Mouse (Mus musculus) MEL (cell line): ENCODE measurements around the gene Serpina3m.

Experiments used
- CHD2 ChIP-seq: IDR thresholded peaks from 2 replicates; pipeline ENCODE4 v1.6.1; 2011; ENCODE audit warnings: low read length, improper control_type of control experiment
- CTCF ChIP-seq, 3 experiments: IDR thresholded peaks in 2 of 3; conservative IDR thresholded peaks in 1 of 3; 2 replicates each; pipeline ENCODE4 v1.5.1; 2011 to 2012; ENCODE audit warnings: low read length in 3 of 3, low read depth in 2 of 3, mild to moderate bottlenecking in 2 of 3, improper control_type of control experiment in 1 of 3, inconsistent platforms in 1 of 3, mixed read lengths in 1 of 3, moderate library complexity in 1 of 3; ENCODE audit not compliant: control insufficient read depth in 1 of 3, insufficient read depth in 1 of 3, poor library complexity in 1 of 3, severe bottlenecking in 1 of 3
- ELF1 ChIP-seq: IDR thresholded peaks from 2 replicates; pipeline ENCODE4 v1.6.1; 2014; ENCODE audit warnings: low read depth, mild to moderate bottlenecking, inconsistent platforms, low read length, improper control_type of control experiment, moderate library complexity
- EP300 ChIP-seq, 2 experiments: IDR thresholded peaks; 2 replicates each; pipeline ENCODE4 v1.6.1; 2011; ENCODE audit warnings: improper control_type of control experiment in 2 of 2, low read length in 2 of 2, low read depth in 1 of 2, mild to moderate bottlenecking in 1 of 2
- KAT2A ChIP-seq: conservative IDR thresholded peaks from 2 replicates; pipeline ENCODE4 v1.6.1; 2012; ENCODE audit warnings: low read depth, low read length, improper control_type of control experiment, inconsistent platforms
- MAX ChIP-seq: IDR thresholded peaks from 2 replicates; pipeline ENCODE4 v1.6.1; 2011; ENCODE audit warnings: low read length, improper control_type of control experiment
- MXI1 ChIP-seq: IDR thresholded peaks from 2 replicates; pipeline ENCODE4 v1.6.1; 2011; ENCODE audit warnings: mild to moderate bottlenecking, low read depth, low read length, improper control_type of control experiment
- POLR2A ChIP-seq, 2 experiments: IDR thresholded peaks; 2 replicates each; pipeline ENCODE4 v1.6.1; 2011 to 2012; ENCODE audit warnings: low read length in 2 of 2, mild to moderate bottlenecking in 2 of 2, control low read depth in 1 of 2, improper control_type of control experiment in 1 of 2, low read depth in 1 of 2, moderate library complexity in 1 of 2; ENCODE audit not compliant: control insufficient read depth in 1 of 2, insufficient read depth in 1 of 2, poor library complexity in 1 of 2
- USF1 ChIP-seq: IDR thresholded peaks from 2 replicates; pipeline ENCODE4 v1.6.1; 2014; ENCODE audit warnings: low read depth, mild to moderate bottlenecking, inconsistent platforms, low read length, improper control_type of control experiment, moderate library complexity
- ZC3H11A ChIP-seq: IDR thresholded peaks from 2 replicates; pipeline ENCODE4 v1.6.1; 2012; ENCODE audit warnings: low read depth, mild to moderate bottlenecking, inconsistent platforms, low read length, improper control_type of control experiment

DNA sequence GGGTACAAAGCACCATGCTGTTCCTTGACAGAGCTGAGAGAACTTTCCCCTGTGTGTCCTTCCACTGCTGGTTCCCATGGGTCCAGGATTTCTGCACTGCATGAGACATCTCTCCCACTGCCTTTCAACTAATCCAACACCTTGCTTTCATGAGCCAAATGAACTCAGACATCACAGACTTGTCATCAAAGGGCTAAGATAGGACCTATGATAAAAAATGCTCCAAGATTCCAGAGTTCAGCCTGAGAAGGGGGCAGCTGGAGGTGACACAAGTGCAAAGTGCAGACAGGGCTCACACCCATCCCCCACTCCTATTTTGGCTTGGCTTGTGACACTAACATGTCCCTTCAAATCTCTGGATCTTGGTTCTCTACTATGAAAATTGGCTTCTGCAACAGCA is 50.2 kb downstream of the Serpina3m start:
- no peak for TF ChIP-seq CHD2
- TF ChIP-seq ZC3H11A = no peak
- no peak for TF ChIP-seq CTCF (IDR thresholded peaks at IDR 0.05 in 2 of 3, conservative IDR thresholded peaks at IDR 0.05 in 1 of 3; ENCODE audit: control insufficient read depth in 1 of 3, insufficient read depth in 1 of 3, low read depth in 2 of 3, low read length in 3 of 3, poor library complexity in 1 of 3, severe bottlenecking in 1 of 3)
- TF ChIP-seq MXI1 = no peak
- TF ChIP-seq ELF1 = no peak
- TF ChIP-seq KAT2A = no peak
- no peak for TF ChIP-seq MAX
- no peak for TF ChIP-seq EP300 (IDR thresholded peaks at IDR 0.05; ENCODE audit: low read depth in 1 of 2, low read length in 2 of 2)
- TF ChIP-seq USF1 = no peak
- TF ChIP-seq POLR2A (IDR thresholded peaks at IDR 0.05; ENCODE audit: control insufficient read depth in 1 of 2, insufficient read depth in 1 of 2, low read depth in 1 of 2, low read length in 2 of 2, poor library complexity in 1 of 2) = no peak
